Mouse (Mus musculus) C2C12 (cell line): ENCODE data around the gene Tut7.

Source experiments
- CTCF ChIP-seq: IDR thresholded peaks from one replicate; pipeline ENCODE4 v1.5.1; 2011; ENCODE audit not compliant: control insufficient read depth, insufficient read depth, insufficient read length
- USF1 ChIP-seq: IDR thresholded peaks from one replicate; pipeline ENCODE4 v1.6.1; 2011; ENCODE audit warnings: low read depth, mild to moderate bottlenecking, control low read depth, moderate library complexity

- TF ChIP-seq USF1 = no peak
- no peak for TF ChIP-seq CTCF
These were observed 47.8 kb downstream of the Tut7 start for GRCm38 (mm10) chr13:59775168-59775567.
